Comparison of ENCODE assay signal across 13 mouse cellular contexts in genomic region chr19:23898501-23898900, GRCm38 (mm10).
DNase-seq lines count a peak whose midpoint lies in the region; ATAC-seq and TF ChIP-seq lines count a peak whose summit lies in the region.
"Had no signal": no experiment of that assay in that cellular context is flagged by ENCODE, and none has a peak within 500 bp of the region (broad histone marks: within the 10 kb centered on the region; RNA-seq: fewer than 3 reads in every experiment).

No protein-coding gene starts in this region.

- H3K36me3 ChIP-seq in embryonic facial prominence, embryonic 10.5 days (replicated peaks), result no peaks in the 10 kb centered on the region
- H3K36me3 ChIP-seq in midbrain, embryonic 12.5 days, result no peaks in the 10 kb centered on the region
- no peaks in the 10 kb centered on the region for H3K36me3 ChIP-seq in stomach, postnatal 0 days (ENCODE audit: control insufficient read depth, insufficient read depth, low read length)
- H3K36me3 ChIP-seq: embryonic facial prominence, embryonic 15.5 days; heart, embryonic 10.5 days; kidney, embryonic 15.5 days had no signal

- peak; percentile 73; the same call in 1 of the 2 replicates for ATAC-seq in midbrain, embryonic 12.5 days (ENCODE audit: low FRiP score, low read depth)
- ATAC-seq in stomach, postnatal 0 days (ENCODE audit: low FRiP score, low TSS enrichment), result no peak

- no peak overlapping the region for H3K27ac ChIP-seq in left cerebral cortex, adult 2 months
- H3K27ac ChIP-seq in embryonic facial prominence, embryonic 10.5 days (replicated peaks), result no peak overlapping the region
- no peak overlapping the region for H3K27ac ChIP-seq in midbrain, embryonic 12.5 days (replicated peaks)
- H3K27ac ChIP-seq in stomach, postnatal 0 days (replicated peaks), result no peak overlapping the region
- H3K27ac ChIP-seq: embryonic facial prominence, embryonic 15.5 days; heart, embryonic 10.5 days; kidney, embryonic 15.5 days had no signal

- no peak overlapping the region for H3K4me3 ChIP-seq in left cerebral cortex, adult 2 months
- no peak overlapping the region for H3K4me3 ChIP-seq in embryonic facial prominence, embryonic 10.5 days
- no peak overlapping the region for H3K4me3 ChIP-seq in midbrain, embryonic 12.5 days
- H3K4me3 ChIP-seq in stomach, postnatal 0 days (ENCODE audit: low read depth, low read length), result no peak overlapping the region
- H3K4me3 ChIP-seq: embryonic facial prominence, embryonic 15.5 days; heart, embryonic 10.5 days; kidney, embryonic 15.5 days had no signal

- no peak overlapping the region; the same call in 1 of the 2 replicates for H3K4me2 ChIP-seq in midbrain, embryonic 12.5 days (replicated peaks)
- no peak overlapping the region for H3K4me2 ChIP-seq in stomach, postnatal 0 days (replicated peaks; ENCODE audit: low read depth)
- H3K4me2 ChIP-seq: embryonic facial prominence, embryonic 15.5 days; kidney, embryonic 15.5 days had no signal

- no peak overlapping the region for H3K9ac ChIP-seq in midbrain, embryonic 12.5 days (replicated peaks)
- no peak overlapping the region for H3K9ac ChIP-seq in stomach, postnatal 0 days (ENCODE audit: low read length)
- H3K9ac ChIP-seq: embryonic facial prominence, embryonic 15.5 days; kidney, embryonic 15.5 days had no signal

- peaks cover 21% of the 10 kb centered on the region for H3K4me1 ChIP-seq in embryonic facial prominence, embryonic 10.5 days
- peaks cover 14% of the 10 kb centered on the region for H3K4me1 ChIP-seq in midbrain, embryonic 12.5 days
- H3K4me1 ChIP-seq in stomach, postnatal 0 days (replicated peaks; ENCODE audit: control insufficient read depth, insufficient read depth), result no peaks in the 10 kb centered on the region

- intact Hi-C loops in left cerebral cortex, adult 2 months (cut with DNase I), result no loop called here

- peaks cover 64% of the 10 kb centered on the region for H3K27me3 ChIP-seq in embryonic facial prominence, embryonic 10.5 days (replicated peaks; ENCODE audit: low read depth, poor library complexity, severe bottlenecking)
- peaks cover 71% of the 10 kb centered on the region for H3K27me3 ChIP-seq in midbrain, embryonic 12.5 days
- H3K27me3 ChIP-seq in stomach, postnatal 0 days (ENCODE audit: control insufficient read depth, insufficient read depth, low read length), result no peaks in the 10 kb centered on the region

- peak; percentile 13 for TF ChIP-seq CTCF in left cerebral cortex, adult 2 months (IDR thresholded peaks at IDR 0.05)
- TF ChIP-seq CTCF in stomach, postnatal 0 days (IDR thresholded peaks at IDR 0.05; ENCODE audit: low read depth), result peak; percentile 22; the same call in 1 of the 2 replicates

- no peak for TF ChIP-seq EP300 in stomach, postnatal 0 days (optimal IDR thresholded peaks at IDR 0.05)

- no peak for DNase-seq in left cerebral cortex, adult 2 months (ENCODE audit: extremely low spot score in 1 of 2, low spot score in 2 of 2)
- no peak for DNase-seq in left cerebral cortex, adult 11 months (ENCODE audit: low spot score)
- peak; percentile 31 for DNase-seq in embryonic facial prominence, embryonic 10.5 days (ENCODE audit: low spot score)
- no peak for DNase-seq in stomach, postnatal 0 days (ENCODE audit: low spot score)
- no peak for DNase-seq in urinary bladder, postnatal 14 days (ENCODE audit: low spot score)
- no peak for DNase-seq in right cerebral cortex, postnatal 25 days
- DNase-seq: cerebellum, adult 9-10 months; lung, postnatal 4 days; thymus, postnatal 25 days had no signal

- 62% methylated on average over 11 of the region's 11 CpGs for WGBS in embryonic facial prominence, embryonic 10.5 days
- WGBS in midbrain, embryonic 12.5 days, result 33% methylated on average over 11 of the region's 11 CpGs
- WGBS in stomach, postnatal 0 days, result 40% methylated on average over 11 of the region's 11 CpGs

- peaks cover under 1% of the 10 kb centered on the region; the same call in 1 of the 2 replicates for H3K9me3 ChIP-seq in embryonic facial prominence, embryonic 10.5 days
- H3K9me3 ChIP-seq in midbrain, embryonic 12.5 days, result no peaks in the 10 kb centered on the region
- H3K9me3 ChIP-seq in stomach, postnatal 0 days (ENCODE audit: control insufficient read depth, low read length), result no peaks in the 10 kb centered on the region
- H3K9me3 ChIP-seq: embryonic facial prominence, embryonic 15.5 days; heart, embryonic 10.5 days; kidney, embryonic 15.5 days had no signal
